Mouse (Mus musculus) cerebral cortex, adult 2 months (tissue): ENCODE results near the gene Olfr1301.

ENCODE experiments used
- WGBS: fragments of 180-500 bp; shearing (Covaris S2); methylation state at CpG from one replicate; pipeline ENCODE4 v1.1.7; 2018; 5-methylcytosine and 5-hydroxymethylcytosine counted together

Olfr1301 gene

GRCm38 (mm10) chr2:111750706-111751105, at the start of gene Olfr1301:
Olfr1301 (plus strand) TSS chr2:111751006.
- whole genome bisulfite sequencing: 73% methylated on average over 3 of the region's 3 CpGs

GRCm38 (mm10) chr2:111777129-111777528, 26.3 kb downstream of the Olfr1301 start, which contains the start of gene Olfr1302:
Olfr1302 (plus strand) TSS chr2:111777429.
- 84% methylated on average over 2 of the region's 2 CpGs for WGBS
